Mouse (Mus musculus) heart, embryonic 11.5 days (tissue): ENCODE results near the gene Olfr1015. TPM values are rescaled to one million over a fixed set of nuclear protein-coding genes. Genes with fewer than 3 reads are reported as not detected.

ENCODE experiments used
- ATAC-seq: fragments of 200-750 bp; cut with Nextera tagmentation; replicated peaks from 2 replicates; pipeline ENCODE4 v1.8.0; 2017; ENCODE audit warnings: moderate library complexity; ENCODE audit not compliant: insufficient number of reproducible peaks, low FRiP score, low TSS enrichment
- H3K27ac ChIP-seq: fragments of 300-500 bp; sonication (generic); 2 replicates; pipeline ENCODE4 v1.5.1; 2014; ENCODE audit warnings: mild to moderate bottlenecking, low read depth, low read length
- H3K27me3 ChIP-seq: fragments of 300-500 bp; sonication (generic); 2 replicates; pipeline ENCODE4 v1.6.1; 2014; ENCODE audit warnings: mild to moderate bottlenecking, low read length, mixed read lengths; ENCODE audit not compliant: control insufficient read depth, insufficient read depth
- H3K36me3 ChIP-seq: fragments of 300-500 bp; sonication (generic); 2 replicates; pipeline ENCODE4 v1.6.1; 2014; ENCODE audit warnings: mild to moderate bottlenecking, low read length, moderate library complexity, mixed read lengths; ENCODE audit not compliant: control insufficient read depth, insufficient read depth
- H3K4me1 ChIP-seq: fragments of 300-500 bp; sonication (generic); 2 replicates; pipeline ENCODE4 v1.6.1; 2014; ENCODE audit warnings: low read length; ENCODE audit not compliant: control insufficient read depth, insufficient read depth
- H3K4me2 ChIP-seq: fragments of 300-500 bp; sonication (generic); 2 replicates; pipeline ENCODE4 v1.6.1; 2014; ENCODE audit warnings: mild to moderate bottlenecking, moderate library complexity
- H3K4me3 ChIP-seq: fragments of 300-500 bp; sonication (generic); 2 replicates; pipeline ENCODE4 v1.5.1; 2014; ENCODE audit warnings: low read depth, low read length
- H3K9ac ChIP-seq: fragments of 300-500 bp; sonication (generic); 2 replicates; pipeline ENCODE4 v1.6.1; 2014; ENCODE audit warnings: mild to moderate bottlenecking, low read depth, low read length, moderate library complexity
- H3K9me3 ChIP-seq: fragments of 300-500 bp; sonication (generic); replicated peaks from 2 replicates; pipeline ENCODE4 v1.6.1; 2016; ENCODE audit warnings: low read length; ENCODE audit not compliant: control insufficient read depth
- WGBS: fragments of 180-500 bp; shearing (Covaris S2); extraction: QIAGEN DNeasy Blood & Tissue Kit; methylation state at CpG from one replicate; pipeline ENCODE4 v1.1.7; 2014; ENCODE audit not compliant: insufficient replicate concordance; 5-methylcytosine and 5-hydroxymethylcytosine counted together
- polyA plus RNA-seq: library from polyadenylated mRNA; unstranded; fragments of >200 nt; fragmentation: Nextera tagmentation; extraction: Ambion mirVana; gene quantifications from 2 replicates; pipeline ENCODE4 v1.2.1, GENCODE M21; 2014

Olfr1015 gene
- polyA plus RNA-seq = not detected in 2 replicates

DNA sequence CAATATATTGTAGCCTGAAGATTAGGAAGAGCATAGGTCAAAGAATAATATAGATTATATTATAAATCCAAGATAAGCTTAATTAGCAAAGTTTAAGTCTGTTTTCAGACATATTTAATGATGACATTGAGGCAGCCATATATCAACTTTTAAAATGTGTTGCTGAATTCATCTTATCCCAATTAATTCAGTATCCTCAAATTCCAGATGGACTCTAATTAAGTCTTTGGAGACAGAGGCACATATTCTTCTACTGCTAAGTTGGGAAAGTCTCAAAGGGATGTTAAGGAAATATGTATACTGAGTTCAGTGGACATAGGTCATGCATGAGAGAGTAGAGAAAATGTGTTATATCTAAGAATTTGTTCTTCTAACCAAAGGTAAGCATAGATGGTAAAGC lies at the start of gene Olfr1015:
Gene Olfr1015 (plus strand): TSS at position 301 of the 400 bp plus-strand sequence.
- Histone ChIP-seq H3K4me1 (no peaks in the 10 kb centered on the region), H3K9ac (no peak within 1 kb of the TSS), H3K9me3 (no peaks in the 10 kb centered on the region), H3K4me3 (no peak within 1 kb of the TSS), H3K27ac (no peak within 1 kb of the TSS), H3K4me2 (no peak within 1 kb of the TSS), H3K27me3 (no peaks in the 10 kb centered on the region), H3K36me3 (no peaks in the 10 kb centered on the region)
- ATAC-seq = no peak

DNA sequence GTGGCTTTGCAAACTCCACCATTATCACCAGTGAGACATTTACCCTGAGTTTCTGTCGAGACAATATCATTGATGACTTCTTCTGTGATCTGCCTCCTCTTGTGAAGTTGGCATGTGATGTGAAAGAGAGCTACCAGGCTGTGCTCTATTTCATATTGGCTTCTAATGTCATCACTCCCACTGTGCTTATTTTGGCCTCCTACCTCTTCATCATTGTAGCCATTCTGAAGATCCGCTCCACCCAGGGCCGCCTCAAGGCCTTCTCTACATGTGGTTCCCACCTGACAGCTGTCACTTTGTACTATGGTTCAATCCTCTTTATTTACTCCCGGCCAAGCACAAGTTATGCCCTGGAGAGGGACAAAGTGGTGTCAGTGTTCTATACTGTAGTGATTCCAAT lies 28.0 kb upstream of the Olfr1015 start:
- 70% methylated on average over 4 of the region's 4 CpGs for WGBS
- Histone ChIP-seq H3K36me3 (no peaks in the 10 kb centered on the region), H3K9me3 (no peaks in the 10 kb centered on the region), H3K9ac (no peak overlapping the region), H3K4me2 (no peak overlapping the region), H3K27ac (no peak overlapping the region), H3K27me3 (no peaks in the 10 kb centered on the region), H3K4me3 (no peak overlapping the region), H3K4me1 (no peaks in the 10 kb centered on the region)
- no peak for ATAC-seq

DNA sequence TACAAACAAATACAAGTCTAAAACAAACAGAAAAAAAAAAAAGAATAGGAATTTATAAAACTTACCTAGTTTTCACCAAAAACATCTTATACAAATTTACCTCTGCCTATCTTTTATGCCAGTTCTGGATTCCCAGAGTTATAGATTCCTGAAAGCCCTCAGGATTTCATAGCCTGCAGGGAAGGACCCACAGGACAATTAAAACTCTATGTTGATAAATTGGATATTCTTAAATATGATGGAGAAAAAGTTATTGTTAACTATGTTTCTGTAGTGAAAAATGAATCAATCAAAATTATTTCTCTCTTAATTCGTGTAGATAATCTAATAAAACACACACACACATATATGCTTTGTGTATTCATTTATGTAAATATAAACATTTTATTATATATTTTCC lies 19.2 kb upstream of the Olfr1015 start, which contains the start of gene Olfr1012:
Gene Olfr1012 (minus strand): TSS at position 101 of the 400 bp plus-strand sequence.
- Histone ChIP-seq H3K27ac (no peak within 1 kb of the TSS), H3K9ac (no peak within 1 kb of the TSS), H3K4me2 (no peak within 1 kb of the TSS), H3K4me3 (no peak within 1 kb of the TSS), H3K4me1 (no peaks in the 10 kb centered on the region), H3K36me3 (no peaks in the 10 kb centered on the region), H3K9me3 (no peaks in the 10 kb centered on the region), H3K27me3 (no peaks in the 10 kb centered on the region)
- 48% methylated on average over 1 of the region's 1 CpGs for WGBS
- ATAC-seq = no peak

DNA sequence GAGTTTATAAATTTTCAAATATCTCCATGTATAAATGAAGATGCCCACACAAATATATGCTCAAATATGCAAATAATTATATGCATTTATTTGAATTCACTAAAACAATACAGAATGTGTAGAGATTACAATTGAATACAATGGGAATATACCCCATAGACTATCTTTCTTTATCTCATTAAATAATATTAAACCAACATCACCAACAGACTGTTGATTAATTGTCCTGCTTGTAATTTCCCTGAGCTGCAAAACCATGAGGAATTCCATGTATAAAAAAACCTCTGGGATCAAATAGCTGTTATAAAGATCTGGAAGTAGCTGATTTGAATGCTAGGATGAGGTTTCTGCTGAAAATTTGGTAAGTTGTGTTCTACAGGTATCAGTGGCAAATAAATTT lies 15.0 kb upstream of the Olfr1015 start, which contains the start of gene Olfr1013:
Gene Olfr1013 (plus strand): TSS at position 301 of the 400 bp plus-strand sequence.
- no peaks in the 10 kb centered on the region for H3K36me3 ChIP-seq
- no peak within 1 kb of the TSS for H3K27ac ChIP-seq
- H3K4me1 ChIP-seq = no peaks in the 10 kb centered on the region
- H3K27me3 ChIP-seq = no peaks in the 10 kb centered on the region
- ATAC-seq = no peak
- no peaks in the 10 kb centered on the region for H3K9me3 ChIP-seq
- H3K9ac ChIP-seq = no peak within 1 kb of the TSS
- no peak within 1 kb of the TSS for H3K4me2 ChIP-seq
- H3K4me3 ChIP-seq = no peak within 1 kb of the TSS

DNA sequence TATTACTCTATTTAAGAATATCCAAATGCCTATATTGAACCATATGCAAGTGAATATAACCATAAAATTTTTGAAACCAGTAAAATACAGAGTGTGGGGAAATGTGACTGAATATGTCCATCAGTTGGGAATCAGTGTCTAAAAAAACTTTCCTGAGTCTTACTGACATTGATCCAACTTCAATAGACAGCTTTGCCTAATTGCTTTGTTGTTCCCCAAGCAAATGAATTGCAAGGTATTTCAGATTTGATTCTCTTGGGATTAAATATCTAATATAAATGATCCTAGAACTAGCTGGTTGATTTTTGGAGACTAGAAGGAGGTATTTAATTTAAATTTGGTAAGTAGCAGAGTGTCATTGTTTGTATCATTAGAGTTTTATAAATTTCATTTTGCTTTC lies 9.4 kb upstream of the Olfr1015 start, which contains the start of gene Olfr1014:
Gene Olfr1014 (plus strand): TSS at position 301 of the 400 bp plus-strand sequence.
- Histone ChIP-seq H3K4me2 (no peak within 1 kb of the TSS), H3K27me3 (no peaks in the 10 kb centered on the region), H3K36me3 (no peaks in the 10 kb centered on the region), H3K27ac (no peak within 1 kb of the TSS), H3K9me3 (no peaks in the 10 kb centered on the region), H3K9ac (no peak within 1 kb of the TSS), H3K4me3 (no peak within 1 kb of the TSS), H3K4me1 (no peaks in the 10 kb centered on the region)
- no peak for ATAC-seq

DNA sequence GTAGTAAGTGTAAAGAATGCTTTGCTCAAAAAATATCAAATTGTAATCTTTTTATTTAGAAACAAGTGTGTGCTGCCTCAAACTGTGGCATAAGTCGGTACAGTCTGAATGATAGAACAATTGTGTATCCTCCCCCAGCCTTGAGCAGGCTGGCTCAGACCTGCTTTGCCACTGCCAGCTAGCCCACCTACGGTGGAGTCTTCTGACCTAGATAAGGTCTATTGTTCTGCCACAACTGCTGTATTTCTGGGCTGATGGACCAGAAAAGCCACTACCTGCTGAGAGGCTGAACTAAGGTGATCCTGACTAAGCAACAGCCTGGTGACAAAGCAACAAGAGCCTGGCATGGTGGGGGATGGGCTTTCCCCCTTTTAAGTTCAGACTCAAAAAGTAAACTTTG lies 10.5 kb downstream of the Olfr1015 start:
- no peaks in the 10 kb centered on the region for H3K4me1 ChIP-seq
- H3K27ac ChIP-seq = no peak overlapping the region
- 57% methylated on average over 2 of the region's 2 CpGs for WGBS
- no peaks in the 10 kb centered on the region for H3K27me3 ChIP-seq
- no peak overlapping the region for H3K9ac ChIP-seq
- H3K4me3 ChIP-seq = no peak overlapping the region
- H3K36me3 ChIP-seq = no peaks in the 10 kb centered on the region
- no peak for ATAC-seq
- no peak overlapping the region for H3K4me2 ChIP-seq
- no peaks in the 10 kb centered on the region for H3K9me3 ChIP-seq

DNA sequence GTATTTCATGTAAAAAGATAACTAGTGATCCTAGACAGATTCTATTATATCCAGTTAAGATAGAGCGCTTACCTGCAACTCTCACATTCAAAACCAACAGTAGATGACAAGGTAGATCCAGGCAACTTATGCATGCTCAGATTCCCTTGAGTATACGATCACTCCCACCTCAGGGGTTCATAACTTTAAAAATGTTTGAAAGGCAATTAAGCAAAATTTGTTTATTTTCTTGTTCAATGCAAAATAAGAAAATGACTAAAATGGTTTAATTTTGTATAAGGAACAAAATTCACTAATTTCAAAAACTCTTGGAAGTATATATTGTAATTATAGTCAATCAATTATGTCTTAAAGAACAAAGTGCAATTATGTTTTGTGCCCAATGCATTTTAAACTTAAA lies 20.6 kb downstream of the Olfr1015 start, which contains the start of gene Olfr1016:
Gene Olfr1016 (minus strand): TSS at position 101 of the 400 bp plus-strand sequence.
- no peak within 1 kb of the TSS for H3K9ac ChIP-seq
- H3K36me3 ChIP-seq = no peaks in the 10 kb centered on the region
- 76% methylated on average over 2 of the region's 2 CpGs for WGBS

DNA sequence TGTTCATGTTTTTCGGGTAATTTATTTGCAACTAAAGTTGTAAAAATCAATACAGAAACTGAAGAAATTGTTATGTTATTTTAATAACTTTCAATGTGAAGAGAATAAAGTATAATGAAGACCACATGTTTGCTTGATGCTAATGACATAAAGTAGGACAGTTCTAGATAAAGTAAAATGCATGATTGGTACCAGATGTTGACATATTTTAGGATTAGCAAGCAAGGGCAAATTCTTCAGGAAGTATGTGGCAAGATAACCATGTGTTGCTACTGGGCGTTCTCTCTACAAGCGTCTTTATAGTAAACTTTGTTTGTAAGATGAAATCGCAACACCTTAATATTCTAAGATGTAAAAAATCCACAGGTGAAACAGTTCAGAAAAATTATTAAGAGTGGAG lies 22.7 kb downstream of the Olfr1015 start:
- WGBS = 68% methylated on average over 4 of the region's 4 CpGs

More for the DNA sequence above, 20.6 kb downstream of the Olfr1015 start, which contains the start of gene Olfr1016:
- H3K27ac ChIP-seq = no peak within 1 kb of the TSS
- no peak within 1 kb of the TSS for H3K4me3 ChIP-seq
- no peaks in the 10 kb centered on the region for H3K9me3 ChIP-seq
- H3K4me1 ChIP-seq = no peaks in the 10 kb centered on the region
- H3K27me3 ChIP-seq = no peaks in the 10 kb centered on the region
- ATAC-seq = no peak
- H3K4me2 ChIP-seq = no peak within 1 kb of the TSS

DNA sequence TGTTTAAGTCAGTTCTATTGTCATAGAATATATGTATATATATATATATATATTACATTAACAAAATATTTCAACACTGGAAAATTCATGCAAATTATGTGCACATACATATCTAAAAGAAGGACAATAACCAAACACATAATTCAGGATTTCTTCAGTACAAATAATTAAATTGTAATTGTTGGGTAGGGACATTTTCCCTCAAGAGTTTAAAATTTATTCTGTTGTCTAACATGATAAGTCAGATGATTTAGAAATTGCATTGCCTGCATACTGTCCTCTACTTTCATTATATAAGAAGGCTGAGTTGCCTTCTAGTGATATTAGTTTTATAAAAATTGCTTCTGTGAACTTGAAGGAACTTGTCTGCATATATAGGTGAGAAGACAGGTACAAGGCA lies 36.4 kb downstream of the Olfr1015 start, which contains the start of gene Olfr1018:
Gene Olfr1018 (plus strand): TSS at position 301 of the 400 bp plus-strand sequence.
- Histone ChIP-seq H3K36me3 (no peaks in the 10 kb centered on the region), H3K4me2 (no peak within 1 kb of the TSS), H3K27ac (no peak within 1 kb of the TSS), H3K9ac (no peak within 1 kb of the TSS), H3K4me3 (no peak within 1 kb of the TSS), H3K9me3 (no peaks in the 10 kb centered on the region), H3K27me3 (no peaks in the 10 kb centered on the region), H3K4me1 (no peaks in the 10 kb centered on the region)
- no peak for ATAC-seq

More for the DNA sequence above, 22.7 kb downstream of the Olfr1015 start:
- H3K4me2 ChIP-seq = no peak overlapping the region
- H3K4me1 ChIP-seq = no peaks in the 10 kb centered on the region
- no peaks in the 10 kb centered on the region for H3K36me3 ChIP-seq
- H3K9ac ChIP-seq = no peak overlapping the region
- H3K27ac ChIP-seq = no peak overlapping the region
- ATAC-seq = no peak
- H3K9me3 ChIP-seq = no peaks in the 10 kb centered on the region
- no peak overlapping the region for H3K4me3 ChIP-seq
- no peaks in the 10 kb centered on the region for H3K27me3 ChIP-seq
